Mouse (Mus musculus) embryonic fibroblast, embryonic 13.5 days (primary cell): ENCODE measurements around the gene Alx3. TPM values are rescaled to one million over a fixed set of nuclear protein-coding genes. Genes with fewer than 3 reads are reported as not detected.

Experiments used
- H3K27ac ChIP-seq: 2 replicates; pipeline ENCODE4 v1.5.1; 2012; ENCODE audit warnings: low read length, control low read depth, inconsistent platforms; ENCODE audit not compliant: insufficient read depth
- H3K4me1 ChIP-seq: 2 replicates; pipeline ENCODE4 v1.6.1; 2011; ENCODE audit warnings: low read length; ENCODE audit not compliant: control insufficient read depth, insufficient read depth
- H3K4me3 ChIP-seq: 2 replicates; pipeline ENCODE4 v1.5.1; 2011; ENCODE audit warnings: mild to moderate bottlenecking, control low read depth, low read length; ENCODE audit not compliant: insufficient read depth
- CTCF ChIP-seq: IDR thresholded peaks from 2 replicates; pipeline ENCODE4 v1.5.1; 2011; ENCODE audit warnings: mild to moderate bottlenecking, control low read depth, low read length, moderate library complexity, borderline replicate concordance; ENCODE audit not compliant: insufficient read depth
- POLR2A ChIP-seq: IDR thresholded peaks from 2 replicates; pipeline ENCODE4 v1.6.1; 2011; ENCODE audit warnings: low read depth, mild to moderate bottlenecking, control low read depth, low read length, moderate library complexity
- polyA plus RNA-seq: library from polyadenylated mRNA; stranded (reverse); fragments of >200 nt; gene quantifications from 2 replicates; pipeline ENCODE4 v1.2.4, GENCODE M21; 2011; ENCODE audit warnings: low read depth; ENCODE audit not compliant: missing spikeins, insufficient read length

The Alx3 gene
- 1.8 and 1.9 TPM in 2 replicates for polyA plus RNA-seq

DNA sequence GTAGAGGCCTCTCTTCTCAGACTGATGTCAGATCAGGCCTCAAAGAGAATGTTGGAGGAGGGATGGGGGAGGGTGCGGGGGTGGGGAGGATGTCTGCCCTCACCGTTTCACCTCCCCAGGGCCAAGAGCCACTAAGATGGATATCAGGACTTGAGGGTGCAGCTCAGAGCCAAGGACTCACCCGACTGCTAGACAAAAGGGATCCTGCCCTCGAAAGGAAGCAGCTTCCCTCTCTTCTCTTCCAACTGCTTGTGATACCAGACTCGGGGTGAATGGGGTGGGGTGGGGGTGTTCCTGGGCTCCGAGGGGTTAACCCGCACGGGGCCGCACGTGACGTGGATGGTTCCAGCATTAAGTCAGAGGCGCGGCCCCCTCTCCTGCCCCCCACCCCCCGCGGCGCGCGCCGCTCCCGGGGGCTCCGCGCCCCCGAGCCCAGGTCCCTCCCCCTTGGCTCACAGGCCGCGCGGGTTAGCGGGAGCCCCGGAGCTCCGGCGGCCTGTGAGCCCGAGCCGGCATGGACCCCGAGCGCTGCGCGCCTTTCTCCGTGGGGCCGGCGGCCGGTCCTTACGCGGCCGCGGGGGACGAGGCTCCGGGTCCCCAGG lies at the start of gene Alx3:
Gene Alx3, plus strand, starts transcription at position 370 of the 602 bp plus-strand sequence.
- no peak within 1 kb of the TSS for H3K27ac ChIP-seq
- H3K4me1 ChIP-seq: no peaks in the 10 kb centered on the region
- TF ChIP-seq CTCF: no peak
- TF ChIP-seq POLR2A: no peak
- peak within 1 kb of the TSS; percentile 12 for H3K4me3 ChIP-seq

DNA sequence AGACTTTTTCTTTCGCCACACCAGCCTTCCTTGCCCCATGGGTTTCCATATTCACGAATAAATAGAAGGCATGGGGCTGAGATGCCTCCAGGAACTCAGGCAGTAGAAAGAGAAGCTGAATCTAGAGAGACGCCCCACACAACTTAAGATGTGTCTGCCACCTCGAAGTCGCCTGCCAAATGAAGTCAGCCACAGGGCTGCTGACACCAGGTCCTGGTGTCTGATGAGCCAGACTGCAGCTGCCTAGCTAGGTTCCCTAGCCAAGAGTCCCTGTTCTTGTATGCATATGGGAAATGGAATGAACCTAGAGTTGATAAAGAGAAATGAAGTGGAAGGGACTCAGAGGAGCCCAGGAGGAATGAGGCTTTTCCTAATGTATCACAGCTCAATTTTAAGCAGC lies 49.6 kb upstream of the Alx3 start:
- Histone ChIP-seq H3K4me3 (no peak overlapping the region), H3K27ac (no peak overlapping the region), H3K4me1 (peaks cover 5% of the 10 kb centered on the region)
- TF ChIP-seq POLR2A (no peak), CTCF (no peak)

DNA sequence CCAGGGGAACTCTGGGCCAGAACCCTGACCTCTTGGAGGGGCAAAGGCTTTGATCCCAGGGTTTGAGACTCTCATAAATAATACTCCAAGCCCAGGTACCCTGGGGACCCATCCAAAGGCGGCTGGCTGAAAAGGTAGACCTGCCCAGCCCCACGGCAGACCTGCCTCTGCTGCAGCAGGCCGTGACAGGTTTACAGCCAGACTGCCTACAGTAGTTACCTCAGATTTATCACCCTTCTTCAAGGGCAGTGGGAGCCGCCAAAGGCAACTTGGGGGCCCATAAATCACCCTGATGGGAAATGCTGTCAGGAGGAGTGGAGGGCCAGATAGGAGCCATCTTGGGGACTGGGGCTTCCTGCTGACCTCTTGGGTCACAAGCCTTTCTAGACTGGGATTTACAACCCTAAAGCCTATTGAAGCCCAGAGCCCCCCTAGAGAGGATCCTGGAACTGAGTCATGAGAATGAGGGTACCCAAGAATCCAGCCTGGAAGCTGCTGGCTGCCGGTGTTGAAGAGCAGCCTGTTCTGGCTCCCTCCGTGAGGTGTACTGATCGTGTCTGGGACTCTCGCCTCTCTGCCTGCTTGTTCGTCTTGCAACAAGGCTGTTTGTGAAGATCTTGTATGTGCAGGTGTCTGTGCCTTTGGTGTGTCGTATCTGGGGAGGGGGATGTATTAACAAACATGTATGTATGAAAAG lies 49.0 kb upstream of the Alx3 start:
- Histone ChIP-seq H3K4me1 (peaks cover 5% of the 10 kb centered on the region), H3K27ac (no peak overlapping the region), H3K4me3 (no peak overlapping the region)
- TF ChIP-seq POLR2A: no peak

DNA sequence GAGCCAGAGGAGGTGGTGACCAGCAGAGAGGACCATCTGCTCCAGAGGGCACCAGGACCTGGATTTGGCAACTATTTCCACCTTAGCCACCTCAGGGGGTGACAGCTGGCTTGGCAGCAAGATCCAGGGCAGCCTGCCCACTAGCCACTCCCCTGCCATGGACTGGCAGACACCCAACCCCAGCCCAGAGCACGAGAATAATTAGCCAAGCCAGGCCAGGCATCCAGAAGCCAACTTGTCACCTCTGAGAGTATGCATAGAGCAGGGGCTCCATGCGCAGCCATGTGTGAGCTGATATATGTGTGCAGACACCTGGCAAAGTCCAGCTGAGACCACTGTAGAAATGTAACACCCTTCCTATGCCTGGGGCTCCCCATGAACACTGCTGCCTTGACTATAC lies 47.9 kb upstream of the Alx3 start:
- TF ChIP-seq POLR2A (no peak), CTCF (no peak)
- Histone ChIP-seq H3K4me1 (peaks cover 5% of the 10 kb centered on the region), H3K4me3 (no peak overlapping the region), H3K27ac (no peak overlapping the region)

- TF ChIP-seq CTCF (peak; percentile 75), POLR2A (no peak)
- no peak overlapping the region for H3K27ac ChIP-seq
Observed at GRCm38 (mm10) chr3:107550409-107551049, 44.3 kb upstream of the Alx3 start.

GRCm38 (mm10) chr3:107554842-107555241 lies 40.0 kb upstream of the Alx3 start, which contains the start of gene Ubl4b:
Gene Ubl4b, minus strand, starts transcription at chr3:107555073.
- TF ChIP-seq CTCF (no peak), POLR2A (no peak)
- Histone ChIP-seq H3K4me3 (no peak within 1 kb of the TSS), H3K4me1 (no peaks in the 10 kb centered on the region), H3K27ac (no peak within 1 kb of the TSS)

More at GRCm38 (mm10) chr3:107550409-107551049, 44.3 kb upstream of the Alx3 start:
- Histone ChIP-seq H3K4me1 (no peaks in the 10 kb centered on the region), H3K4me3 (no peak overlapping the region)

DNA sequence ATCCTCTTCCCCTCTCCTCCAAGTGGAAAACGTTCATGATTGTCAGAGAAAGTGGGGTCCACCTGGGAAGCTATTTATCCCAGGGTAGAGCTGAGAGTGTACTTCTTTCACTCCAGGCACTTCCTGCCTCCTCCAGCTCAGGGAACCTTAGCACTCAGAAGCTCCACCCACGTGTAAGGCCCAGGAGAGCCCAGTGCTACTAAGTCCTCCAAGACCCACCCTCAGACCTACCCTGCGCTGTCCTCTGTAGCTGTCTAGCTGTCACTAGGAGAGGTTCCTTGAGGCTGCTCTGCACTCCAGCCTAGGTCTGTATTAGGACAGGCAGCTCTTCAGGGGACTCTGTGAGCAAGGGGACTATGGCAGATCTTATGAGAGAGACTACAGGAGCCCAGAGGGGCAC lies 36.1 kb upstream of the Alx3 start:
- Histone ChIP-seq H3K4me3 (no peak overlapping the region), H3K4me1 (no peaks in the 10 kb centered on the region), H3K27ac (no peak overlapping the region)
- TF ChIP-seq CTCF (no peak), POLR2A (no peak)

- Histone ChIP-seq H3K4me3 (no peak overlapping the region), H3K27ac (no peak overlapping the region), H3K4me1 (no peaks in the 10 kb centered on the region)
- TF ChIP-seq POLR2A: no peak
- TF ChIP-seq CTCF: peak; percentile 96
Observed at GRCm38 (mm10) chr3:107559183-107559582, 35.6 kb upstream of the Alx3 start.

- no peak overlapping the region for H3K4me3 ChIP-seq
- H3K27ac ChIP-seq: no peak overlapping the region
- no peaks in the 10 kb centered on the region for H3K4me1 ChIP-seq
- no peak for TF ChIP-seq POLR2A
- no peak for TF ChIP-seq CTCF
Observed at GRCm38 (mm10) chr3:107562104-107562503, 32.7 kb upstream of the Alx3 start.

GRCm38 (mm10) chr3:107562591-107562990 lies 32.2 kb upstream of the Alx3 start:
- TF ChIP-seq CTCF: no peak
- no peak for TF ChIP-seq POLR2A
- Histone ChIP-seq H3K27ac (no peak overlapping the region), H3K4me3 (no peak overlapping the region), H3K4me1 (no peaks in the 10 kb centered on the region)
